Mouse (Mus musculus) stomach, postnatal 0 days (tissue): Measurements from ENCODE around the gene Rab11b.

ENCODE experiments used
- CTCF ChIP-seq: IDR thresholded peaks from 2 replicates; pipeline ENCODE4 v1.5.1; 2016; ENCODE audit warnings: antibody characterized with exemption, low read depth, mild to moderate bottlenecking, moderate library complexity
- EP300 ChIP-seq: optimal IDR thresholded peaks from 2 replicates; pipeline ENCODE3; 2016; ENCODE audit warnings: antibody characterized with exemption

DNA sequence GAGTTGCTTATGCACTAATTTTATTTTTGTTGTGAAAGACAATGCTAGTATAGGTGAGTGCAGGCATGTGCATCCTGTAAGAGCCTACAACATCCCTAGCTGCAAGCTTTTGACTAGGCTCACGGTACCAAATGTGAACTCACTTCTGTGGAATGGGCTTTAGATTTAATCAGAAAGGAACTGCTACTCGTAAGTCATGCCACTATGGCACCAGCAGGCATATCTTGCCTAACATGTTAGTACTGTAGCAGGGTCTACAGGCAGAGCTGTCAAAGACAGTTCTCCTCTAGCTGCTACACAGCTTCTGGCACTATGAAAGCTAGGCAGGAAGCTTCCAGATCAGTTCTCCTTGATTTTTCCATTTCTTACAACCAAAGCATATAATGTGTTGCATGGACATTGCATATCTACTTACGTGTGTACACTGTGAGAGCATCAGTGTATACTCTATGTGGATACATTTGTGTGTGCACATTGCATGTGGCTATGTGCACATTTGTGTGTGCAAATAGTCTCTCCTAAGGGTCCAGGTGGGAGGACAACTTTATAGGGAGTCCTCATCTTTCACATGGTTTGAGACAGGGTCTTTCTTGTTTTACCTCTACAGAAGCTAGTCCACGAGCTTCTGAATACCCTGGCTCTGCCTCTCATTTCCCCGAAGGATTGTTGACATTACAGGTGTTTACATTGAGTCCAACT, 15.5 kb downstream of the Rab11b start:
- no peak for TF ChIP-seq CTCF
- no peak for TF ChIP-seq EP300
